Mouse (Mus musculus) lung, embryonic 16.5 days (tissue): Measurements from ENCODE around the gene Pdlim3. TPM values are rescaled to one million over a fixed set of nuclear protein-coding genes. Genes with fewer than 3 reads are reported as not detected.

Experiments
- ATAC-seq: fragments of 200-750 bp; cut with Nextera tagmentation; 2 replicates; pipeline ENCODE4 v1.8.0; 2017; ENCODE audit warnings: low read depth, mild to moderate bottlenecking, moderate library complexity
- H3K27ac ChIP-seq: fragments of 300-500 bp; sonication (generic); 2 replicates; pipeline ENCODE4 v1.5.1; 2014; ENCODE audit warnings: mild to moderate bottlenecking, control low read depth, low read length
- H3K27me3 ChIP-seq: fragments of 300-500 bp; sonication (generic); 2 replicates; pipeline ENCODE4 v1.6.1; 2014; ENCODE audit warnings: low read depth, low read length, mixed read lengths; ENCODE audit not compliant: control insufficient read depth, insufficient read depth
- H3K36me3 ChIP-seq: fragments of 300-500 bp; sonication (generic); 2 replicates; pipeline ENCODE4 v1.6.1; 2014; ENCODE audit warnings: low read length; ENCODE audit not compliant: control insufficient read depth, insufficient read depth
- H3K4me1 ChIP-seq: fragments of 300-500 bp; sonication (generic); replicated peaks from 2 replicates; pipeline ENCODE4 v1.6.1; 2014; ENCODE audit warnings: low read length, mixed read lengths; ENCODE audit not compliant: control insufficient read depth, insufficient read depth
- H3K4me2 ChIP-seq: fragments of 300-500 bp; sonication (generic); 2 replicates; pipeline ENCODE4 v1.6.1; 2014; ENCODE audit warnings: low read depth, low read length, control low read depth
- H3K4me3 ChIP-seq: fragments of 300-500 bp; sonication (generic); 2 replicates; pipeline ENCODE4 v1.5.1; 2014; ENCODE audit warnings: mild to moderate bottlenecking, low read length, control low read depth
- H3K9ac ChIP-seq: fragments of 300-500 bp; sonication (generic); 2 replicates; pipeline ENCODE4 v1.6.1; 2014; ENCODE audit warnings: low read length, control low read depth
- H3K9me3 ChIP-seq: fragments of 300-500 bp; sonication (generic); 2 replicates; pipeline ENCODE4 v1.6.1; 2016; ENCODE audit warnings: low read length; ENCODE audit not compliant: control insufficient read depth
- WGBS: fragments of 180-500 bp; shearing (Covaris S2); extraction: QIAGEN DNeasy Blood & Tissue Kit; methylation state at CpG from one replicate; pipeline ENCODE4 v1.1.7; 2014; 5-methylcytosine and 5-hydroxymethylcytosine counted together
- polyA plus RNA-seq: library from polyadenylated mRNA; unstranded; fragments of >200 nt; fragmentation: Nextera tagmentation; extraction: Ambion mirVana; gene quantifications from 2 replicates; pipeline ENCODE4 v1.2.1, GENCODE M21; 2015

Gene Pdlim3
- polyA plus RNA-seq, 1 experiment from 2014 or later: 45.5 TPM

- peak; percentile 67 for ATAC-seq
- H3K9ac ChIP-seq: no peak overlapping the region
- peak overlapping the region; percentile 20 for H3K4me3 ChIP-seq
- H3K4me2 ChIP-seq: peak overlapping the region; percentile 32
- H3K27me3 ChIP-seq: no peaks in the 10 kb centered on the region
- H3K27ac ChIP-seq: 0 out of 2 replicates have a peak overlapping the region, but pooled peaks have one; percentile 10
- H3K9me3 ChIP-seq: no peaks in the 10 kb centered on the region; the same call in 1 of the 2 replicates
- WGBS: 63% methylated on average over 20 of the region's 20 CpGs
- H3K4me1 ChIP-seq: peaks cover 4% of the 10 kb centered on the region; the same call in 1 of the 2 replicates
- H3K36me3 ChIP-seq: no peaks in the 10 kb centered on the region
These were observed 31.9 kb downstream of the Pdlim3 start for GRCm38 (mm10) chr8:45917040-45917679.

- H3K27me3 ChIP-seq: no peaks in the 10 kb centered on the region
- no peak overlapping the region for H3K9ac ChIP-seq
- H3K9me3 ChIP-seq: no peaks in the 10 kb centered on the region; the same call in 1 of the 2 replicates
- no peak overlapping the region for H3K27ac ChIP-seq
- no peak overlapping the region for H3K4me2 ChIP-seq
- 75% methylated on average over 15 of the region's 15 CpGs for WGBS
- ATAC-seq: no peak
- H3K4me3 ChIP-seq: no peak overlapping the region
- peaks cover 4% of the 10 kb centered on the region; the same call in 1 of the 2 replicates for H3K4me1 ChIP-seq
- no peaks in the 10 kb centered on the region for H3K36me3 ChIP-seq
These were observed 33.6 kb downstream of the Pdlim3 start for GRCm38 (mm10) chr8:45918891-45919290.

- Histone ChIP-seq H3K36me3 (no peaks in the 10 kb centered on the region), H3K9me3 (no peaks in the 10 kb centered on the region), H3K4me3 (no peak overlapping the region), H3K27ac (no peak overlapping the region), H3K4me2 (no peak overlapping the region), H3K27me3 (no peaks in the 10 kb centered on the region), H3K4me1 (peaks cover 4% of the 10 kb centered on the region; the same call in 1 of the 2 replicates), H3K9ac (no peak overlapping the region)
- no peak for ATAC-seq
- 90% methylated on average over 7 of the region's 7 CpGs for WGBS
These were observed 35.1 kb downstream of the Pdlim3 start for GRCm38 (mm10) chr8:45920392-45920791.

- peaks cover 1% of the 10 kb centered on the region; the same call in 1 of the 2 replicates for H3K4me1 ChIP-seq
- ATAC-seq: no peak
- 86% methylated on average over 7 of the region's 7 CpGs for WGBS
- no peak overlapping the region for H3K4me3 ChIP-seq
- no peak overlapping the region for H3K9ac ChIP-seq
- H3K36me3 ChIP-seq: no peaks in the 10 kb centered on the region
- H3K4me2 ChIP-seq: no peak overlapping the region
- H3K27me3 ChIP-seq: no peaks in the 10 kb centered on the region
- H3K9me3 ChIP-seq: no peaks in the 10 kb centered on the region
- no peak overlapping the region for H3K27ac ChIP-seq
These were observed 36.9 kb downstream of the Pdlim3 start for GRCm38 (mm10) chr8:45922116-45922515.

- H3K9ac ChIP-seq: no peak within 1 kb of the TSS
- peak within 1 kb of the TSS; percentile 32 for H3K4me3 ChIP-seq
- peak; percentile 81 for ATAC-seq
- no peak within 1 kb of the TSS for H3K27ac ChIP-seq
- peak within 1 kb of the TSS; percentile 55 for H3K4me2 ChIP-seq
- 0 out of 2 replicates have a peak, but pooled peaks cover 2% of the 10 kb centered on the region for H3K4me1 ChIP-seq
- no peaks in the 10 kb centered on the region for H3K27me3 ChIP-seq
- no peaks in the 10 kb centered on the region for H3K9me3 ChIP-seq
- WGBS: 6% methylated on average over 21 of the region's 23 CpGs
- no peaks in the 10 kb centered on the region for H3K36me3 ChIP-seq
These were observed 49.3 kb downstream of the Pdlim3 start, which contains the start of gene Ccdc110 for GRCm38 (mm10) chr8:45934582-45935014. Gene Ccdc110 (plus strand): TSS chr8:45934619.

- ATAC-seq: no peak
- H3K9ac ChIP-seq: no peak overlapping the region
- 0 out of 2 replicates have a peak, but pooled peaks cover 2% of the 10 kb centered on the region for H3K4me1 ChIP-seq
- H3K4me3 ChIP-seq: no peak overlapping the region
- no peaks in the 10 kb centered on the region for H3K36me3 ChIP-seq
- H3K27me3 ChIP-seq: no peaks in the 10 kb centered on the region
- no peak overlapping the region for H3K27ac ChIP-seq
- no peak overlapping the region for H3K4me2 ChIP-seq
- 77% methylated on average over 9 of the region's 9 CpGs for WGBS
- H3K9me3 ChIP-seq: no peaks in the 10 kb centered on the region
These were observed 51.7 kb downstream of the Pdlim3 start for GRCm38 (mm10) chr8:45936986-45937385.

GRCm38 (mm10) chr8:45946283-45946682 is 61.0 kb downstream of the Pdlim3 start:
- no peak overlapping the region for H3K27ac ChIP-seq
- H3K9ac ChIP-seq: no peak overlapping the region
- no peak overlapping the region for H3K4me3 ChIP-seq
- WGBS: 87% methylated on average over 4 of the region's 4 CpGs
- H3K27me3 ChIP-seq: no peaks in the 10 kb centered on the region
- H3K4me2 ChIP-seq: no peak overlapping the region
- H3K9me3 ChIP-seq: no peaks in the 10 kb centered on the region
- no peaks in the 10 kb centered on the region for H3K36me3 ChIP-seq
- no peaks in the 10 kb centered on the region for H3K4me1 ChIP-seq
- no peak for ATAC-seq

- Histone ChIP-seq H3K4me2 (no peak overlapping the region), H3K9ac (no peak overlapping the region), H3K9me3 (no peaks in the 10 kb centered on the region), H3K4me1 (no peaks in the 10 kb centered on the region), H3K36me3 (no peaks in the 10 kb centered on the region), H3K4me3 (no peak overlapping the region), H3K27me3 (no peaks in the 10 kb centered on the region), H3K27ac (no peak overlapping the region)
- WGBS: 48% methylated on average over 2 of the region's 2 CpGs
- no peak for ATAC-seq
These were observed 65.4 kb downstream of the Pdlim3 start for GRCm38 (mm10) chr8:45950622-45951021.
